Mouse (Mus musculus): Measurements from ENCODE around the gene Atad2b. TPM values are rescaled to one million over a fixed set of nuclear protein-coding genes. Genes with fewer than 3 reads are reported as not detected.

The Atad2b gene
- polyA plus RNA-seq, 1 experiment from 2014 or later, result 12.4 TPM

DNA sequence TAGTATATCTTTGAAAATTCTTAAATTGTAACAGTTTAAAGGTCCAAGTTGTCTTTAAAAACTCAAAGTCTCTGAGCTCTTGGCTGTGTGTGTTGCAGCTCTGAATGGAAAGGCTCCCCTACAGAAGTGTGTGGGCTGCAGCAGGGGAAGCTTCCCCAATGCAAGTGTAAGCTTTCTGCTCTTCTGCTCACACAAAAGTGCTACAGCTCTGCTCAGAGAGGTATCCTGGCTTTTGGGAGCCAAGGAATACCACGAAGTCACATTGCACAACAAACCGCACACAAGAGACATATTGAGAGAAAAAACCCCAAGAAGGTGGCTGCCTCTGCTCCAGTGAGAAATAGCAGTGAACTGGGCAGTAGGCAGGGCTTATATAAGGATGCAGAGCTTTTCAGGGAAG, 120.9 kb downstream of the Atad2b start:
- WGBS, result 96% methylated on average over 2 of the region's 2 CpGs
- H3K36me3 ChIP-seq, result peaks cover 81% of the 10 kb centered on the region
- DNase-seq (ENCODE audit: low spot score), result no peak
- H3K4me1 ChIP-seq, result no peaks in the 10 kb centered on the region
- H3K4me3 ChIP-seq, result no peak overlapping the region
- no peaks in the 10 kb centered on the region for H3K27me3 ChIP-seq (ENCODE audit: low read depth, poor library complexity, severe bottlenecking)
- no peaks in the 10 kb centered on the region for H3K9me3 ChIP-seq (replicated peaks)
- H3K27ac ChIP-seq (replicated peaks), result no peak overlapping the region

DNA sequence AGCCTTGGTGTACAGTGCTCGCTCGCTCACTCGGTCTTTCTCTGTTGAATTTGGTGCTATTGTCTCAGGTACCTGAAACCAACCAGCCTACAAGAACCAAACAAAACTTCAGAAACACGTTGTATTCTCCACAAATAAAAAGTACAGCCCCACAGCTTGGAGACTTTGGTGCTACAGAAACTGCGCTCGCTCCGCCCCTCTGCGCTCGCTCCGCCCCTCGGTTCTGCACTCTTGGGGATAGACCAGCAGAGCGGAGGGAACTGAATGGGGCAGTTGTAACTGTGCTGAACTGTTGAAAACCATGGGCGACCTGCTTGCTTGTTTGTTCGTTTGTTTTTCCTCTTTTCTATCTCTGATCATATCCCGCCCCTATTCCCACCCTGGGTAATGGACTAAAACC, 127.0 kb downstream of the Atad2b start:
- Histone ChIP-seq H3K36me3 (peaks cover 51% of the 10 kb centered on the region), H3K4me1 (no peaks in the 10 kb centered on the region), H3K9me3 (replicated peaks) (no peaks in the 10 kb centered on the region), H3K27me3 (ENCODE audit: low read depth, poor library complexity, severe bottlenecking) (no peaks in the 10 kb centered on the region), H3K27ac (replicated peaks) (no peak overlapping the region), H3K4me3 (no peak overlapping the region)
- no peak for DNase-seq (ENCODE audit: low spot score)
- WGBS, result 86% methylated on average over 15 of the region's 15 CpGs

DNA sequence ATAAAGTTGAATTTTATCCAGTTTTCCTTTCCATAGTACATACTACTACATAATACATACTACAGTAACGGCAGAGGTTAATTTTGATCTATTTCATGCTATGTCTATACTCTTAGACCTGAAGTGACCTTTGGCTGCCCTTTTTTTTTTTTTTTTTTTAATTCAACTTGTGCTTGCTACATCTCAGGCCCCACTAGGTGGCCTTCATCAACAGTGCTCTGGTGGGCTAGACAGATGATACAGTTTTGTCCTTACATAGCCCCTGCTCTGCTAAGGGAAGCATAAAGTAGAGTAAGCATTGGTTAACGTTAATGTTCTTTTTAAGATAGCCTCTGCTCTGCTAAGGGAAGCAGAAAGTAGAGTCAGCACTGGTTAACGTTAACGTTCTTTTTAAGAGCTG, 131.0 kb downstream of the Atad2b start:
- Histone ChIP-seq H3K4me1 (no peaks in the 10 kb centered on the region), H3K36me3 (peaks cover 25% of the 10 kb centered on the region), H3K4me3 (no peak overlapping the region), H3K9me3 (replicated peaks) (peaks cover 22% of the 10 kb centered on the region), H3K27ac (replicated peaks) (no peak overlapping the region), H3K27me3 (ENCODE audit: low read depth, poor library complexity, severe bottlenecking) (no peaks in the 10 kb centered on the region)
- no peak for DNase-seq (ENCODE audit: low spot score)
- WGBS, result 96% methylated on average over 4 of the region's 4 CpGs

DNA sequence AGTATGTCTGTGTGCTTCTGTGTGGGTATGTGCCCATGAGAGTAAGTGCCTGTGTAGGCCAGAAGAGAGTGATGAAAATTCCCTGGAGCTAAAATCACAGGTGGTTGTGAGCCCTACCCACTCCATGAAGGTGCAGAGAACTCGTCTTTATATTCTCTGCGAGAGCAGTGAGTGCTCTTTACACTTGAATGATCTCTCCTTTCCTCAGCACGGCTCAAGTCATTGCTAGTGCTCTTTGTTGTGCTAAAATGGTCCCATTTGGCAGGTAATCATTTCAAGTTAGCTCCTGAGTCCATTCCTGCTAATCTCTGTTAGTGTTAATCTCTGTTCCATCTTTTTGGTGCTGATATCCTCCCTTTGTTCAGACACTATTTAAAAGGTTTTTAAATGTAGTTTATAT, 150.4 kb downstream of the Atad2b start:
- DNase-seq (ENCODE audit: low spot score), result no peak
- Histone ChIP-seq H3K27ac (replicated peaks) (no peak overlapping the region), H3K27me3 (ENCODE audit: low read depth, poor library complexity, severe bottlenecking) (no peaks in the 10 kb centered on the region), H3K36me3 (no peaks in the 10 kb centered on the region), H3K4me3 (no peak overlapping the region), H3K4me1 (peaks cover 6% of the 10 kb centered on the region; the same call in 1 of the 2 replicates), H3K9me3 (replicated peaks) (0 out of 2 replicates have a peak, but pooled peaks cover 3% of the 10 kb centered on the region)
- 56% methylated on average over 3 of the region's 3 CpGs for WGBS

DNA sequence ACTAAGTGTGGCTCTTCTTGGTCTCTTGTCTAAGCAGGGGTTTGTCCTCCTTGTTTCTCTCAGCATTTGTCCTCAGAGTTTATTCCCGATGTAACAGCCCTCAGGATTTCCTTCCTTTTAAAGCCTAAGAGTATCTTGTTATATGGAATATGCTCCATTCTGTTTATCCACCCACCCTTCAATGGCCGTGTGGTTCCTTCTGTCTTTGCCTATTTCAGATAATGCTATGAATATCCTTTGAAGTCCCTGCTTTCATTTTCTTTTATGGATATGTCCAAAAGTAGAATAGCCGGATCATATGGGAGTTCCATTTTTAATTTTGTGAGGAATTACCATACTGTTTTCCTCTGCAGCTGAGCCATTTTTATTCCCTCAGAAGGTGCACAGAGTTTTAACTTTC, 153.0 kb downstream of the Atad2b start:
- Histone ChIP-seq H3K27ac (replicated peaks) (no peak overlapping the region), H3K27me3 (ENCODE audit: low read depth, poor library complexity, severe bottlenecking) (no peaks in the 10 kb centered on the region), H3K36me3 (no peaks in the 10 kb centered on the region), H3K9me3 (replicated peaks) (0 out of 2 replicates have a peak, but pooled peaks cover 3% of the 10 kb centered on the region), H3K4me1 (peaks cover 6% of the 10 kb centered on the region; the same call in 1 of the 2 replicates), H3K4me3 (no peak overlapping the region)
- DNase-seq (ENCODE audit: low spot score), result no peak
- 88% methylated on average over 3 of the region's 3 CpGs for WGBS

DNA sequence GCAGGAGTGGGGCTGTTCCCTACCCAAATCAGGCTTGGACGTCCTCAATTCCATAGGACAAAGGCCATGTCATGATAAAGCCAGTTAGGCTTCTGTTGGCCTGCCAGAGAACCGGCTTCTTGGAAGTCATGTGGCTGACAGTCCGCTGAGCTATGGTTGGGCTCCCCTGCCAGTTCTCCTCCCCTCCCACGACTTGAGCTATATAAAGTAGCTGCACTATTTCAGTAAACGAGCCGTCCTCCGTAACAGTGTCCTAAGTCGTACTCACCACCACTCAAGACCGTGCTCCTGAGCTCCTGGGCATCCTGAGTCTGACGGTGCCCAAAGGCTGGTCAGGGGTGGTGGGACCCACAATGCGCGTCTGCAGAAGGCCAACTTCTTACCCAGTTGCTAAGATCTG, 156.0 kb downstream of the Atad2b start:
- WGBS, result 89% methylated on average over 12 of the region's 12 CpGs
- Histone ChIP-seq H3K36me3 (no peaks in the 10 kb centered on the region), H3K4me1 (peaks cover 6% of the 10 kb centered on the region; the same call in 1 of the 2 replicates), H3K27ac (replicated peaks) (no peak overlapping the region), H3K9me3 (replicated peaks) (0 out of 2 replicates have a peak, but pooled peaks cover 3% of the 10 kb centered on the region), H3K4me3 (no peak overlapping the region), H3K27me3 (ENCODE audit: low read depth, poor library complexity, severe bottlenecking) (no peaks in the 10 kb centered on the region)
- DNase-seq (ENCODE audit: low spot score), result no peak

DNA sequence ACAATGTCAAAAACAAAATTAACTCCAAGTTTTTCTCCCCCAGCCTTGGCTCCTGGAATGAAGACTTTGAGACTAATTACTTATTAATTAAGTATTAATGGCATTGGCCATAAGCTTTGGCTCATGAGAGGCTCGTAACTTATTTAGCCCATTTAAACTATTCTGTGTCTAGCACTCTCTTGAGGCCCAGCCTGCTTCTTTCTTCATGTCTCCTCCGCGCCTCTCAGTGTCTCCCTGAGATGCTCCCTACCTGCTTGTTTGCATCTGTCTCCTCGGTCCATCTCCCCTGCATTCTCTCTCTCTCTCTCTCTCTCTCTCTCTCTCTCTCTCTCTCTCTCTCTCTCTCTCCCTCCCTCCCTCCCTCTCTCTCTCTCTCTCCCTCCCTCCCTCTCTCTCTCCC, 164.3 kb downstream of the Atad2b start:
- H3K4me3 ChIP-seq, result no peak overlapping the region
- no peaks in the 10 kb centered on the region for H3K4me1 ChIP-seq
- no peak for DNase-seq (ENCODE audit: low spot score)
- no peak overlapping the region for H3K27ac ChIP-seq (replicated peaks)
- no peaks in the 10 kb centered on the region for H3K27me3 ChIP-seq (ENCODE audit: low read depth, poor library complexity, severe bottlenecking)
- no peaks in the 10 kb centered on the region for H3K9me3 ChIP-seq (replicated peaks)
- 93% methylated on average over 4 of the region's 4 CpGs for WGBS
- H3K36me3 ChIP-seq, result peaks cover 32% of the 10 kb centered on the region

DNA sequence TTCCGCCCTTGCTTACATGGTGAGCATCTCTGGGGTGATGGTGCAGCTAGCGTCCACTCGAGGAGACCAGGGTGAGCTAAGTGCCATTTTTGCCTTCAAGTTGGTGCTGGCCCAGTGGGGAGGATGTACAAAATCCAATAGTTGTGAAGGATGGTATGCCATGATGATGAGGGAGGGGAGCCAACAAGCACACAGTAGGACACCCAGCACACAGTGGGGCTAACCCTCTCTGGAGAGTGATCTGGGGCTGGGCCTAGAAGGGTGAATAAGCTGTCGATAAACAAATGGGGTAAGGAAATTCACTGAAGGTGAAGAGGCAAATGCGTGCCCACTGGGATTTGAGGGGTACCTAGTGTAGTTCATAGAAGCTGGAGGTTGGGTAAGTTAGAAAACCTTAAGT, 167.6 kb downstream of the Atad2b start:
- 93% methylated on average over 5 of the region's 5 CpGs for WGBS
- H3K36me3 ChIP-seq, result peaks cover 32% of the 10 kb centered on the region
- H3K27ac ChIP-seq (replicated peaks), result no peak overlapping the region
- no peak overlapping the region for H3K4me3 ChIP-seq
- no peaks in the 10 kb centered on the region for H3K27me3 ChIP-seq (ENCODE audit: low read depth, poor library complexity, severe bottlenecking)
- no peak for DNase-seq (ENCODE audit: low spot score)
- no peaks in the 10 kb centered on the region for H3K9me3 ChIP-seq (replicated peaks)
- H3K4me1 ChIP-seq, result no peaks in the 10 kb centered on the region

DNA sequence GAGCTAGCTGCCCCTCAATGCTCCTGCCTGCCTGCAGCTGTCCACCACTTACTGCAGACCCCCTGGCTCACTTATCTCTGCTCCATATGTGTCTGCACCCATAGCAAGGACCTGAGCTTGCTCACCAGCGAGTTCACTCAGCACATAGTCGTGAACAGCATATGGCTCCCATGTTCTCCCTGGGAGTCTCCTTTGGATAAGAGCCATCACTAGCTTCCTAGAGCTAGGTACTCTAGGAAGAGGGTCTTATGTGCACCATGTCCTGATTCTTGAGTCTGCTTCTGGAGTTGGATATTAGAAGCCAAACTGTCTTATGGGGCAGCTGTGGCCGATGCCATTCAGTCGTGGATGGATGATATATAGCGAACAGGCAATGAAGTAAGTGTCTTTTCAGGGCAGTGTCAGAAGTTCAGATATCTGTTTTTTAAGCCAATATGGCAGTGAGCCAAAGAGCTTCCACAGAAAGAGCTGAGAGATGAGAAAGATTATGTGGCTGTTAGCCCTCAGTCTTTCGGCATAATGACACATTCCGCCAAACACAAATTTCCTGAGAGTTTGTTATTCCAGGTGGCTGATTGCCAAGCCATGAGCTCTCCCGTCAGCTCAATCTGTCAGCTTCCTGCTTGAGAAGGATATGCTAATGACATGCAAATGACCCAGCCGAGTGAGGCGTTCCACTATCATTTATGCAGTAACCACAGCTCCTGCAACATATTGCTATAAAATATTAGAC, 170.8 kb downstream of the Atad2b start:
- Histone ChIP-seq H3K4me3 (no peak overlapping the region), H3K27me3 (ENCODE audit: low read depth, poor library complexity, severe bottlenecking) (no peaks in the 10 kb centered on the region), H3K4me1 (no peaks in the 10 kb centered on the region), H3K27ac (replicated peaks) (no peak overlapping the region), H3K36me3 (peaks cover 33% of the 10 kb centered on the region), H3K9me3 (replicated peaks) (no peaks in the 10 kb centered on the region)
- WGBS, result 75% methylated on average over 10 of the region's 10 CpGs
- no peak for DNase-seq (ENCODE audit: low spot score)

DNA sequence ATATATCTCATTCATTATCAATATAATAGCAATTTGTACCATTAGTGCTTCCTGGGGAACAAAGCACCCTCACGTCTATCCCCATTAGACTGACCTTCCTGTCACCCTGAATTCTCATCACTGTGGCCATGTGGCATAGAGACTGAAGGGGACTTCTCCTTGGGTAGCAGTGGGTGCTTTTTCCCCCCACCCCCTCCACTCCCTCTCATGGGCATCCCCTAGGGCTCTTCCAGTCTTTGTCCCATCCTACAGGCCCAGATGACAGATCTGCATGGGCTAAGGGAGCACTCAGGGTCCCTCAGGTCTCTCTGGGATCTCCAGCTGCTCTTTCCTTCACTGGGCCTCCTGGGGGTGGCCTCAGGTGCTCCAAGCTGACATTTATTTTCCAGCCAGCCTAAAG, 171.5 kb downstream of the Atad2b start:
- H3K4me3 ChIP-seq, result no peak overlapping the region
- no peak for DNase-seq (ENCODE audit: low spot score)
- peaks cover 30% of the 10 kb centered on the region for H3K36me3 ChIP-seq
- H3K4me1 ChIP-seq, result no peaks in the 10 kb centered on the region
- no peak overlapping the region for H3K27ac ChIP-seq (replicated peaks)
- WGBS, result 75% methylated on average over 1 of the region's 1 CpGs
- H3K9me3 ChIP-seq (replicated peaks), result no peaks in the 10 kb centered on the region
- H3K27me3 ChIP-seq (ENCODE audit: low read depth, poor library complexity, severe bottlenecking), result no peaks in the 10 kb centered on the region

Other genes starting within 250 kb of the Atad2b start
- 0.20 and 0.35 TPM in 2 replicates for gene Fam228a, start 178.9 kb upstream of the Atad2b start, polyA plus RNA-seq (2016; fragmentation: Nextera tagmentation; extraction: Ambion mirVana)
- 2.8 and 3.4 TPM in 2 replicates for gene Pfn4, start 148.3 kb upstream of the Atad2b start, polyA plus RNA-seq (2016; fragmentation: Nextera tagmentation; extraction: Ambion mirVana)
- gene Fam228b, start 148.1 kb upstream of the Atad2b start, polyA plus RNA-seq (2016; fragmentation: Nextera tagmentation; extraction: Ambion mirVana), result 2.6 and 3.3 TPM in 2 replicates
- 319 and 337 TPM in 2 replicates for gene Sf3b6, start 99.8 kb upstream of the Atad2b start, polyA plus RNA-seq (2016; fragmentation: Nextera tagmentation; extraction: Ambion mirVana)
- gene Fkbp1b, start 75.8 kb upstream of the Atad2b start, polyA plus RNA-seq (2016; fragmentation: Nextera tagmentation; extraction: Ambion mirVana), result 4.3 and 8.1 TPM in 2 replicates
- gene Wdcp, start 74.0 kb upstream of the Atad2b start, polyA plus RNA-seq (2016; fragmentation: Nextera tagmentation; extraction: Ambion mirVana), result 25.1 and 28.5 TPM in 2 replicates
- gene Mfsd2b, start 43.0 kb upstream of the Atad2b start, polyA plus RNA-seq (2016; fragmentation: Nextera tagmentation; extraction: Ambion mirVana), result 3.5 and 4.6 TPM in 2 replicates
- gene Ubxn2a, start 9.6 kb upstream of the Atad2b start, polyA plus RNA-seq (2016; fragmentation: Nextera tagmentation; extraction: Ambion mirVana), result 19.1 and 21.1 TPM in 2 replicates